Comparison of ENCODE assay signal across 16 mouse cellular contexts in genomic region chr14:114166005-114166404, GRCm38 (mm10).
"Had no signal": no experiment of that assay in that cellular context is flagged by ENCODE, and none has a peak within 500 bp of the region (broad histone marks: within the 10 kb centered on the region; RNA-seq: fewer than 3 reads in every experiment).

No protein-coding gene starts in this region.

- H3K4me1 ChIP-seq: neural tube, embryonic 13.5 days; neural tube, embryonic 15.5 days; stomach, embryonic 15.5 days had no signal

- H3K27me3 ChIP-seq: neural tube, embryonic 13.5 days; neural tube, embryonic 15.5 days; stomach, embryonic 15.5 days had no signal

- DNase-seq: retina, postnatal 1 day; right cerebral cortex, adult 18-20 months; right cerebral cortex, postnatal 14 days; right cerebral cortex, postnatal 25 days; right cerebral cortex, postnatal 4 days; spleen, adult 18-20 months; thymus, adult 18-20 months; thymus, adult 2 months; thymus, postnatal 14 days; thymus, postnatal 25 days; thymus, postnatal 36 days; thymus, postnatal 4 days had no signal

- H3K4me3 ChIP-seq: neural tube, embryonic 13.5 days; neural tube, embryonic 15.5 days; stomach, embryonic 15.5 days had no signal

- H3K4me2 ChIP-seq: neural tube, embryonic 13.5 days; neural tube, embryonic 15.5 days; stomach, embryonic 15.5 days had no signal

- H3K9ac ChIP-seq: neural tube, embryonic 13.5 days; neural tube, embryonic 15.5 days; stomach, embryonic 15.5 days had no signal

- H3K9me3 ChIP-seq: neural tube, embryonic 13.5 days; neural tube, embryonic 15.5 days; stomach, embryonic 15.5 days had no signal

- H3K27ac ChIP-seq: neural tube, embryonic 13.5 days; neural tube, embryonic 15.5 days; stomach, embryonic 15.5 days; stomach, postnatal 0 days had no signal

- H3K36me3 ChIP-seq: neural tube, embryonic 13.5 days; neural tube, embryonic 15.5 days; stomach, embryonic 15.5 days had no signal
